Mouse (Mus musculus) erythroblast, embryonic 14.5 days (primary cell): ENCODE data around the gene Pcsk1. TPM values are rescaled to one million over a fixed set of nuclear protein-coding genes. Genes with fewer than 3 reads are reported as not detected.

ENCODE experiments used
- H3K27me3 ChIP-seq: 2 replicates; pipeline ENCODE4 v1.6.1; 2012; ENCODE audit warnings: inconsistent platforms; ENCODE audit not compliant: control insufficient read depth
- H3K36me3 ChIP-seq: 2 replicates; pipeline ENCODE4 v1.6.1; 2012; ENCODE audit warnings: mild to moderate bottlenecking, inconsistent platforms; ENCODE audit not compliant: control insufficient read depth
- H3K4me1 ChIP-seq: 2 replicates; pipeline ENCODE4 v1.6.1; 2012; ENCODE audit warnings: inconsistent platforms; ENCODE audit not compliant: control insufficient read depth
- H3K4me3 ChIP-seq: replicated peaks from 2 replicates; pipeline ENCODE3; 2012; ENCODE audit warnings: moderate library complexity, mild to moderate bottlenecking, inconsistent platforms
- H3K9me3 ChIP-seq: 2 replicates; pipeline ENCODE4 v1.6.1; 2012; ENCODE audit warnings: low read length, inconsistent platforms, mixed read lengths; ENCODE audit not compliant: control insufficient read depth
- GATA1 ChIP-seq: IDR thresholded peaks from 2 replicates; pipeline ENCODE4 v1.6.1; 2012; ENCODE audit warnings: low read length, inconsistent platforms, mixed read lengths
- TAL1 ChIP-seq: IDR thresholded peaks from 3 replicates; pipeline ENCODE4 v1.6.1; 2012; ENCODE audit warnings: low read length, inconsistent platforms, mixed read lengths
- polyA plus RNA-seq: library from polyadenylated mRNA; stranded (reverse); fragments of >175 nt; gene quantifications from 2 replicates; pipeline ENCODE4 v1.2.3, GENCODE M21; 2012

Gene Pcsk1
- not detected in 2 replicates for polyA plus RNA-seq

GRCm38 (mm10) chr13:75089721-75090410, at the start of gene Pcsk1:
Gene Pcsk1, plus strand, starts transcription at chr13:75089826.
- H3K27me3 ChIP-seq = peaks cover 18% of the 10 kb centered on the region
- no peaks in the 10 kb centered on the region for H3K36me3 ChIP-seq
- H3K9me3 ChIP-seq = no peaks in the 10 kb centered on the region
- no peaks in the 10 kb centered on the region for H3K4me1 ChIP-seq
- no peak for TF ChIP-seq TAL1
- H3K4me3 ChIP-seq = no peak within 1 kb of the TSS

DNA sequence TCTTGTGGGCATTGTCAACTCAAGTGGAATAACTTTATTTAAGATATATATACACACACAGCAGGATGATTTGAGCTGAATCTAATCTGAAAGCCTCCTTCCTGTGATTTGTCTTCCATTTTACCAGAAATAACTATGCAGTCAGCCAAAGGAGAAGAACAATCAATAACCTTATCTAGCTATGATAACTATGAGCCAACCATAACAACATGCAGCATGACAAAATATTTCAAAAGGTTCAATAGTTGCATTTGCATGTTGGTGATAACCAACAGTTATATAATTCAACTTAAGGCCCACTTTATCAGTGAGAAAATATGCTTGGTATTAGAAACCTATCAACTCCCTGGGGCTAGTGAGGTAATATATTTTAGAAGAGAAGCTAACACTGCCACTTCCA, 30.8 kb upstream of the Pcsk1 start:
- no peak overlapping the region for H3K4me3 ChIP-seq
- H3K4me1 ChIP-seq = no peaks in the 10 kb centered on the region
- no peaks in the 10 kb centered on the region for H3K36me3 ChIP-seq
- no peaks in the 10 kb centered on the region for H3K9me3 ChIP-seq
- no peaks in the 10 kb centered on the region for H3K27me3 ChIP-seq
- TF ChIP-seq TAL1 (no peak), GATA1 (no peak)

- TF ChIP-seq GATA1 = no peak
- H3K9me3 ChIP-seq = peaks cover 4% of the 10 kb centered on the region; the same call in 1 of the 2 replicates
- no peaks in the 10 kb centered on the region for H3K4me1 ChIP-seq
- no peaks in the 10 kb centered on the region for H3K27me3 ChIP-seq
- H3K4me3 ChIP-seq = no peak overlapping the region
- H3K36me3 ChIP-seq = no peaks in the 10 kb centered on the region
Measured at GRCm38 (mm10) chr13:75063947-75064346, 25.7 kb upstream of the Pcsk1 start.

- Histone ChIP-seq H3K36me3 (no peaks in the 10 kb centered on the region), H3K4me1 (no peaks in the 10 kb centered on the region), H3K27me3 (peaks cover 18% of the 10 kb centered on the region), H3K9me3 (no peaks in the 10 kb centered on the region), H3K4me3 (no peak overlapping the region)
- TF ChIP-seq GATA1 (no peak), TAL1 (no peak)
Measured at GRCm38 (mm10) chr13:75088597-75088996, 1.0 kb upstream of the Pcsk1 start.

- no peaks in the 10 kb centered on the region for H3K9me3 ChIP-seq
- H3K27me3 ChIP-seq = peaks cover 18% of the 10 kb centered on the region
- no peak overlapping the region for H3K4me3 ChIP-seq
- no peaks in the 10 kb centered on the region for H3K4me1 ChIP-seq
- TF ChIP-seq TAL1 (no peak), GATA1 (no peak)
- H3K36me3 ChIP-seq = no peaks in the 10 kb centered on the region
Measured at GRCm38 (mm10) chr13:75090411-75090779, 769 bp downstream of the Pcsk1 start.

GRCm38 (mm10) chr13:75091071-75091470, 1.4 kb downstream of the Pcsk1 start:
- Histone ChIP-seq H3K36me3 (no peaks in the 10 kb centered on the region), H3K9me3 (no peaks in the 10 kb centered on the region), H3K4me3 (no peak overlapping the region), H3K4me1 (no peaks in the 10 kb centered on the region), H3K27me3 (peaks cover 18% of the 10 kb centered on the region)
- no peak for TF ChIP-seq TAL1
- no peak for TF ChIP-seq GATA1

DNA sequence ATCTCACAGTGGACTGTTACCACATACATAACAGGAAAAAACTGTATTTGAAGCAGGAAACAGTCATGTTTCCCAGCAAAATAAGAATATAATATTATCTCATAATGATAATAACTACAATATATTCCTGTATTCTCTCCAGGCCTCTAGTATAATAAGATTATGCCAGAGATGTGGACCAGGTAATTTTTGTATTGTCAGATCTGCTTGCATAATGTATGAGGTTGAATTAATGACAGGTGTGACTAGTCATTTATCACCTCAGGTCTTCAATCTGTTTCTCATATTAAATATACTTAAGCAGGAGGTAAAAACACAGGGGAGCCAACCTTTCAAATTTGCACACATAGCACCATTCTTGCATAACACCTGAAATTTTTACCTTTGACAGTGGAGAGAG, 5.9 kb downstream of the Pcsk1 start:
- Histone ChIP-seq H3K27me3 (peaks cover 6% of the 10 kb centered on the region), H3K36me3 (no peaks in the 10 kb centered on the region), H3K4me3 (no peak overlapping the region), H3K4me1 (no peaks in the 10 kb centered on the region), H3K9me3 (no peaks in the 10 kb centered on the region)
- no peak for TF ChIP-seq TAL1
- no peak for TF ChIP-seq GATA1

GRCm38 (mm10) chr13:75113114-75113513, 23.5 kb downstream of the Pcsk1 start:
- no peaks in the 10 kb centered on the region for H3K27me3 ChIP-seq
- TF ChIP-seq TAL1 (no peak), GATA1 (no peak)
- H3K4me3 ChIP-seq = no peak overlapping the region
- H3K9me3 ChIP-seq = no peaks in the 10 kb centered on the region
- no peaks in the 10 kb centered on the region for H3K4me1 ChIP-seq
- no peaks in the 10 kb centered on the region for H3K36me3 ChIP-seq

DNA sequence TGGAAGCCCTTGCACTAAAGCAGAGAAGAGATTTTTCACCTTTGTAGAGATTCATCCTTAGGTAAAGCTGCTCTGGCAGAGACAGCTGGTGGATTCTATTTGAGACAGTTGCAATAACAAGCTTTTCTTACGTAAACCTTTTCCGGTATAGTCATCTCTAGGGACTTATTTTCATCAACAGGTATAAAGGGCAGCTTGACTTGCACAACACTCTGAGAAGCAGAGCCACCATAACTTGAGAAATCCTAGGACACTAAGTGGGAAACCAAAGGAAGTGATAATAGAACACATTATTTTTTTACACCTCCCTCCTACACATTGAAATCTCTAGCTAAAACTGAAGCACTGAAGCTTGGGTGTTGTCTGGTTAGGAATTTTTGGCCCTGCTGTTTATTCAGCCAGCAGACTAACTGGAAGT, 24.4 kb downstream of the Pcsk1 start:
- no peaks in the 10 kb centered on the region for H3K4me1 ChIP-seq
- H3K4me3 ChIP-seq = no peak overlapping the region
- TF ChIP-seq TAL1 (no peak), GATA1 (no peak)
- H3K36me3 ChIP-seq = no peaks in the 10 kb centered on the region
- no peaks in the 10 kb centered on the region for H3K27me3 ChIP-seq
- no peaks in the 10 kb centered on the region for H3K9me3 ChIP-seq

DNA sequence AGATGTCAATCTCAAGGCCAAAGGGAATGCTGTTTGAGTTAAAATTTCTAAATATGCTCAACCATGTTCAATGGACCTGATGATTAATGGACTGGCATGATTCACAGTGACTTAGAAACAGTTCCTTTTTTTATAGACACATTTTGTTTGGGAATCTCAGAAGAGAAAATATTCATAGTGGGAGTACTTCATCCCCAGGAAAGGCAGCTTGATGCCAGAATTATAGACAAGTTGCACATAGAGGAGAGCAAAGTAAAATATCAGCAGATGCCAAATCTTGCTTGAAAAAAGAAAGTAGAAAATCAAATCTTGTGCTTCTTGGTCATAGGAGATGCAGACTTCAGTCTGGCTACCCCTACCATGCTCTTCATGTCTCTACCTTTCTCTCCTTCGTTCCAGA, 25.2 kb downstream of the Pcsk1 start:
- Histone ChIP-seq H3K4me3 (no peak overlapping the region), H3K27me3 (no peaks in the 10 kb centered on the region), H3K36me3 (no peaks in the 10 kb centered on the region), H3K4me1 (no peaks in the 10 kb centered on the region), H3K9me3 (no peaks in the 10 kb centered on the region)
- TF ChIP-seq GATA1 = no peak
- TF ChIP-seq TAL1 = no peak
